Comparison of ENCODE assay signal across 8 mouse cellular contexts in genomic region chrX:91059251-91059650, GRCm38 (mm10).
DNase-seq lines count a peak whose midpoint lies in the region; ATAC-seq and TF ChIP-seq lines count a peak whose summit lies in the region.
"Not testable (repeated sequence)": the region's sequence is repeated elsewhere in the genome, so short reads cannot be mapped to it uniquely, and the experiment has no call there.

No protein-coding gene starts in this region.

- not testable (repeated sequence) for H3K36me3 ChIP-seq in ES-Bruce4 (ENCODE audit: control insufficient read depth, insufficient read depth, low read length, poor library complexity, severe bottlenecking); liver, postnatal 0 days (replicated peaks; ENCODE audit: insufficient read depth, low read length)

- H3K4me3 ChIP-seq in ES-Bruce4 (ENCODE audit: low read depth, low read length); liver, postnatal 0 days (ENCODE audit: low read depth, low read length): not testable (repeated sequence)

- H3K4me2 ChIP-seq in liver, postnatal 0 days (ENCODE audit: low read depth, low read length): not testable (repeated sequence)

- not testable (repeated sequence) for TF ChIP-seq POLR2A in ES-Bruce4 (IDR thresholded peaks at IDR 0.05; ENCODE audit: insufficient read depth, low read length)

- not testable (repeated sequence) for H3K4me1 ChIP-seq in ES-Bruce4 (ENCODE audit: control insufficient read depth, insufficient read depth, low read length); liver, postnatal 0 days (ENCODE audit: insufficient read depth)

- H3K27ac ChIP-seq in ES-Bruce4 (ENCODE audit: insufficient read depth, low read length); liver, postnatal 0 days (ENCODE audit: low read depth): not testable (repeated sequence)

- H3K9ac ChIP-seq in ES-Bruce4 (ENCODE audit: low read depth, poor library complexity, severe bottlenecking); liver, postnatal 0 days (replicated peaks): not testable (repeated sequence)

- H3K9me3 ChIP-seq in ES-Bruce4 (replicated peaks; ENCODE audit: control insufficient read depth, insufficient read depth, low read length, poor library complexity, severe bottlenecking); liver, postnatal 0 days (ENCODE audit: low read length): not testable (repeated sequence)

- H3K27me3 ChIP-seq in ES-Bruce4 (ENCODE audit: control insufficient read depth, insufficient read depth, low read length, poor library complexity, severe bottlenecking); liver, postnatal 0 days (ENCODE audit: insufficient read depth, low read length): not testable (repeated sequence)

- DNase-seq in adrenal gland, postnatal 10 days: peak; percentile 20
- peak; percentile 0 for DNase-seq in embryo, embryonic 9.5 days (ENCODE audit: extremely low spot score)
- DNase-seq in heart, postnatal 4 days: peak; percentile 20
- DNase-seq in kidney, postnatal 36 days: peak; percentile 2 to 61
- peak; percentile 12 for DNase-seq in liver, postnatal 0 days
- peak; percentile 5 for DNase-seq in right cerebral cortex, postnatal 14 days
- peak; percentile 16 for DNase-seq in urinary bladder, postnatal 14 days (ENCODE audit: low spot score)

- peak; percentile 26 for TF ChIP-seq CTCF in ES-Bruce4 (IDR thresholded peaks at IDR 0.05; ENCODE audit: low read depth, low read length)
- peak; percentile 37 for TF ChIP-seq CTCF in liver, postnatal 0 days (IDR thresholded peaks at IDR 0.05; ENCODE audit: low read depth)

- not testable (repeated sequence) for ATAC-seq in liver, postnatal 0 days

- TF ChIP-seq EP300 in ES-Bruce4 (IDR thresholded peaks at IDR 0.05; ENCODE audit: insufficient read depth, low read depth, low read length); liver, postnatal 0 days (IDR thresholded peaks at IDR 0.05; ENCODE audit: low read depth): not testable (repeated sequence)

- 43% methylated on average over 3 of the region's 3 CpGs for whole genome bisulfite sequencing in liver, postnatal 0 days (ENCODE audit: insufficient replicate concordance)
